Mouse (Mus musculus): ENCODE measurements at regions not wholly inside any gene's neighbourhood (a gene's known extent, or its start where the extent isn't known, plus 50 kb on each side); places are given as distances from the start of the nearest gene placed in this dataset.

DNA sequence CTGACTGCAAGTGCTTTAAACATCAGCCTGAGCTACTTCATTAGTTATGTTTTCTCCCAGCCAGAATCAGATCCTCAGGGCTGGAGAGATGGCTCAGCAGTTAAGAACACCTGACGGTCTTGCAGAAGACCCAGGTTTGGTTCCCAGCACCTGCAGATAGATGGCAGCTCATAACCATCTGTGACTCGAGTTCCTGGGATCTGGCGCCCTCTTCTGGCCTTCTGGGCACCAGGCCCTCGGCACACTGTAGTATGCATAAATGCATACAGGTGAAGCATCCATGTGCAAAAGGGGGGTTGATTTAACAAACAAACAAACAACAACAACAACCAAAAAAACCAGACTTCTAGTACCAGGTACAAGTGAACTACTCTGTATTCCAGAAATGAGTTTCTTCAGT, 297.7 kb upstream of the Tgfbr2 start:
- no peaks in the 10 kb centered on the region for H3K4me1 ChIP-seq (ENCODE audit: control insufficient read depth, insufficient read depth, low read length)
- ATAC-seq (ENCODE audit: insufficient read depth, low FRiP score): no peak
- H3K4me3 ChIP-seq (replicated peaks; ENCODE audit: low read length): no peak overlapping the region
- 81% methylated on average over 4 of the region's 4 CpGs for WGBS
- no peak overlapping the region for H3K4me2 ChIP-seq (ENCODE audit: low read depth, low read length)
- no peak overlapping the region for H3K27ac ChIP-seq (ENCODE audit: low read length)
- no peak overlapping the region for H3K9ac ChIP-seq (ENCODE audit: low read length)
- H3K27me3 ChIP-seq (ENCODE audit: control insufficient read depth, insufficient read depth, low read length): no peaks in the 10 kb centered on the region
- no peaks in the 10 kb centered on the region for H3K9me3 ChIP-seq (replicated peaks; ENCODE audit: control insufficient read depth, low read length)
- H3K36me3 ChIP-seq (ENCODE audit: control insufficient read depth, insufficient read depth, low read length): no peaks in the 10 kb centered on the region

DNA sequence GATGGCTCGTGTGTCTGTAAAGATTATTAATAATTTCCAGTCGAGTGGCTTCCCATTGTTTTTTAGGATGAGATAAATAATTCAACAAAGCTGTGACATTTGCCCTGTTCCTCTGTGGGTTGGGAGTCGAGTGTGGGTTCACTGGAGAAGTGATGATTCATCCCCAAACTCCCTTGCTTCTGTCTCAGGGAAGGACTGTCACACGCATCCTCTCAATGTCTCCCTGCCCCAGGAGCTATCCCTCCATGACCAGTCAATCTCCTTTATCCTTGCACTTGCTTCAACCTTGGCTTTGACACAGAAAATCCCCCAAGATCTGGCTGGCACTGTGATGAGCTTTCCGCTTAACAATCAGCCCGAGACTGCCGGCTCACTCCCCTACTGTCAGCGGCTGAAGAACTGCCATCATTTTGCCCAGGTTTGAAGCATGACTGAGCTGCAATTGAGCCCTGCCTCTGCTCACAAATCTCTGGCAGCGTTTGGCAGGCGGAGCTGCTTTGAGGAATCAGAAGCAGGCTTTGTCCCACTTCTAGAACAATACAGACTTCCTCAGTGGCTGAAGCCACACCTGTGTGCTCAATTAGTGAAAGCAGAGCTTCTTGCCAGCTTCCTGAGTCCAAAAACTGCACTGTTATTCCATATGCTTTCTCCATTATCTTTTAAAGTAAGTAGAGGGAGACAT, 293.6 kb upstream of the Tgfbr2 start:
- no peaks in the 10 kb centered on the region for H3K27me3 ChIP-seq (ENCODE audit: control insufficient read depth, insufficient read depth, low read length)
- H3K9me3 ChIP-seq (replicated peaks; ENCODE audit: control insufficient read depth, low read length): no peaks in the 10 kb centered on the region
- no peak overlapping the region for H3K4me3 ChIP-seq (replicated peaks; ENCODE audit: low read length)
- H3K27ac ChIP-seq (ENCODE audit: low read length): no peak overlapping the region
- WGBS: 47% methylated on average over 10 of the region's 10 CpGs
- no peak for ATAC-seq (ENCODE audit: insufficient read depth, low FRiP score)
- no peak overlapping the region for H3K4me2 ChIP-seq (ENCODE audit: low read depth, low read length)
- no peaks in the 10 kb centered on the region for H3K4me1 ChIP-seq (ENCODE audit: control insufficient read depth, insufficient read depth, low read length)
- H3K9ac ChIP-seq (ENCODE audit: low read length): no peak overlapping the region
- H3K36me3 ChIP-seq (ENCODE audit: control insufficient read depth, insufficient read depth, low read length): no peaks in the 10 kb centered on the region

DNA sequence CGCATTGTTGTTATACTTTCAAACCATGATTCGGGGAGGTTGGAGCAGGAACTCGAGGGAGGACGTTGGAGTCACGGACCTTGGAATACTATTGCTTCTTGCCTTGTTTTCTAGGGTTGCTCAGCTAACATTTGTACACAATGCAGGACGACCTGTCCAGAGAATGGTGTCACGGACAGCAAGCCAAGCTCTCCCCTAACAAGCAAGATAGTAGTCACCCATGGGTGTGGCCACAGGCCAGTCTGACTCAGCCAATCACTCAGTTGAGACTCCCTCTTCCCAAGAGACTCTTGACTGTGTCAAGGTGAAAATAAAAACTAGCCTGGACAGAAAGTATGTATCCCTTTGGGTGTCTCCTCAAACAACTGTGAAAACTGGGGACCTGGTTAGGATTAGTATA, 291.2 kb upstream of the Tgfbr2 start:
- ATAC-seq (ENCODE audit: insufficient read depth, low FRiP score): no peak
- H3K4me1 ChIP-seq (ENCODE audit: control insufficient read depth, insufficient read depth, low read length): no peaks in the 10 kb centered on the region
- H3K27ac ChIP-seq (ENCODE audit: low read length): no peak overlapping the region
- no peak overlapping the region for H3K4me2 ChIP-seq (ENCODE audit: low read depth, low read length)
- no peak overlapping the region for H3K9ac ChIP-seq (ENCODE audit: low read length)
- no peak overlapping the region for H3K4me3 ChIP-seq (replicated peaks; ENCODE audit: low read length)
- H3K36me3 ChIP-seq (ENCODE audit: control insufficient read depth, insufficient read depth, low read length): no peaks in the 10 kb centered on the region
- H3K9me3 ChIP-seq (replicated peaks; ENCODE audit: control insufficient read depth, low read length): no peaks in the 10 kb centered on the region
- no peaks in the 10 kb centered on the region for H3K27me3 ChIP-seq (ENCODE audit: control insufficient read depth, insufficient read depth, low read length)
- 86% methylated on average over 7 of the region's 7 CpGs for WGBS

DNA sequence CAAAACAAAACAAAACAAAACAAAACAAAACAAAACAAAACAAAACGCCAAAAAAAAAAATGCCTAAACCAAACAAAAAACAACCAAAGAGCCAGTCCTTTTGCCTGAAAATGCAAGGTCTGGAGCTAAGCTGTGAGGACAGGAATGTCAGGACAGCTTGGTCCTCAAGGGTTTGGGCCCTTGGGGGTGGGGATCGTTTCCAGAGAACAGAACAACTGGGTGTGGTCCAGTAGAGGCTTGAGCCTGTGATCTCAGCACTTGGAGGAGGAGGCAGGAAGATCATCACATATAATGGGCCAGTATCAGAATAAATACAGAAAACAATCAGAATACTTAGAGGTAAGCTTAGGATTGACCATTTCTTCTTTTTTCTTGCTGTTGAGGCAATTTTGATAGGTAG, 289.5 kb upstream of the Tgfbr2 start:
- ATAC-seq (ENCODE audit: insufficient read depth, low FRiP score): no peak

DNA sequence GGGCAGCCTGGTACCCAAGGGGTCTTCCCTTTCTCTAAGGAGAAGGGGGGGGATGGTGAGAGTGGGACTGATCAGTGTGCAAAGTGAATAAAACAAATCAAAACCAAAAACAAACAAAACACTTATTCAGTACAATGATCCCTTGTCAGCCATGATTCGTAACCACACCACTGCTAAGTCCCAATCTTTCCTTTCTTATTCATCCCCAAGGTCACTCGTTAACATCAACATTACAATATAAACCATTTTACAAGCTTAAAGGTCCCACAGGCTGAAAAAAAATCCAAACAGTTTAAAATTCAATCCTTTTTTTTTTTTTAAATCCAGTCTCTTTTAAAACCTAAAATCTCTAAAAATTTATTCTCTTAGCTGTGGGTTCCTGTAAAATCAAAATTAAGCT, 287.1 kb upstream of the Tgfbr2 start:
- ATAC-seq (ENCODE audit: insufficient read depth, low FRiP score): no peak
- H3K9me3 ChIP-seq (replicated peaks; ENCODE audit: control insufficient read depth, low read length): no peaks in the 10 kb centered on the region
- H3K27me3 ChIP-seq (ENCODE audit: control insufficient read depth, insufficient read depth, low read length): no peaks in the 10 kb centered on the region
- H3K36me3 ChIP-seq (ENCODE audit: control insufficient read depth, insufficient read depth, low read length): no peaks in the 10 kb centered on the region
- H3K4me2 ChIP-seq (ENCODE audit: low read depth, low read length): no peak overlapping the region
- no peak overlapping the region for H3K27ac ChIP-seq (ENCODE audit: low read length)
- H3K4me3 ChIP-seq (replicated peaks; ENCODE audit: low read length): no peak overlapping the region
- no peaks in the 10 kb centered on the region for H3K4me1 ChIP-seq (ENCODE audit: control insufficient read depth, insufficient read depth, low read length)
- 75% methylated on average over 2 of the region's 2 CpGs for WGBS
- no peak overlapping the region for H3K9ac ChIP-seq (ENCODE audit: low read length)

More for the DNA sequence above, 289.5 kb upstream of the Tgfbr2 start:
- Histone ChIP-seq H3K36me3 (ENCODE audit: control insufficient read depth, insufficient read depth, low read length) (no peaks in the 10 kb centered on the region), H3K4me3 (replicated peaks; ENCODE audit: low read length) (no peak overlapping the region), H3K27me3 (ENCODE audit: control insufficient read depth, insufficient read depth, low read length) (no peaks in the 10 kb centered on the region), H3K4me1 (ENCODE audit: control insufficient read depth, insufficient read depth, low read length) (no peaks in the 10 kb centered on the region), H3K4me2 (ENCODE audit: low read depth, low read length) (no peak overlapping the region), H3K9me3 (replicated peaks; ENCODE audit: control insufficient read depth, low read length) (no peaks in the 10 kb centered on the region), H3K9ac (ENCODE audit: low read length) (no peak overlapping the region), H3K27ac (ENCODE audit: low read length) (no peak overlapping the region)
- 62% methylated on average over 2 of the region's 2 CpGs for WGBS

DNA sequence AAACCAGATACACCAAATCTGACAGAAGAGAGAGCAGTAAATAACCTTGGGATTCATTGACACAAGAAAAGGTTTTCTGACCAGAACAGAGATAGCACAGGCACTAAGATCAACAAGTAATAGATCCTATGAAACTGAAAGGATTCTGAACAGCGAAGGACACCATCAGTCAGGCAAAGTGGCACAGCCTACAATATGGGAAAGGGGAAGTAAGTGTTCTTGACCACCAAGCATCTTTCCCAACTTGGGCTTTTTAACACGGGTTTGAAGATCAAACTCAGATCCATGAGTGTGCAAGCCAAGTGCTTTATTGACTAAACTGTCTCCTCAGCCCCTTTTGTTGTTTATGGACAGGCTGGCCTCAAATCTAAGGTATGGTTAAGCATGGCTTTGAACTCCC, 284.9 kb upstream of the Tgfbr2 start:
- ATAC-seq (ENCODE audit: insufficient read depth, low FRiP score): no peak
- no peaks in the 10 kb centered on the region for H3K27me3 ChIP-seq (ENCODE audit: control insufficient read depth, insufficient read depth, low read length)
- H3K4me3 ChIP-seq (replicated peaks; ENCODE audit: low read length): no peak overlapping the region
- no peak overlapping the region for H3K27ac ChIP-seq (ENCODE audit: low read length)
- no peaks in the 10 kb centered on the region for H3K4me1 ChIP-seq (ENCODE audit: control insufficient read depth, insufficient read depth, low read length)
- no peak overlapping the region for H3K9ac ChIP-seq (ENCODE audit: low read length)
- H3K9me3 ChIP-seq (replicated peaks; ENCODE audit: control insufficient read depth, low read length): no peaks in the 10 kb centered on the region
- H3K4me2 ChIP-seq (ENCODE audit: low read depth, low read length): no peak overlapping the region
- H3K36me3 ChIP-seq (ENCODE audit: control insufficient read depth, insufficient read depth, low read length): no peaks in the 10 kb centered on the region
- whole genome bisulfite sequencing: 81% methylated on average over 2 of the region's 2 CpGs

DNA sequence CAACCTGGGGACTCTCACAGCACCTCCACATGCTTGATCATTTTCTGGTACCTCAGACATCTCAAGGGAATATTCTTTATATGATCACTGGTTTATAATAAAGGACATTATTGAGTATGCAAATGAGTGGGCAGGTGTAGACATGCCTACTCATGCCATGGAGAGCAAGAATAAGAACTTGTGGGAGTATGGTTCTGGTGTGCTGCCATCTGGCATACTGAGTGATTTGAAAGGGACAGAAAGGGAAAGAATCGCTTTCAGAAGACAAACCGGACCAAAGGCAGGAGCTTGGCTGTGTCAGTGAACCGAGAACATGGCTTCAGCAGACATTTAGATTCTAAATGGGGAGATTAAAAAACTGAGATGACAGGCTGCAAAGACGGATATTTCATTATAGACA, 276.9 kb upstream of the Tgfbr2 start:
- 84% methylated on average over 4 of the region's 4 CpGs for WGBS
- H3K9ac ChIP-seq (ENCODE audit: low read length): no peak overlapping the region
- no peaks in the 10 kb centered on the region for H3K36me3 ChIP-seq (ENCODE audit: control insufficient read depth, insufficient read depth, low read length)
- no peaks in the 10 kb centered on the region for H3K9me3 ChIP-seq (replicated peaks; ENCODE audit: control insufficient read depth, low read length)
- H3K4me3 ChIP-seq (replicated peaks; ENCODE audit: low read length): no peak overlapping the region
- H3K27ac ChIP-seq (ENCODE audit: low read length): no peak overlapping the region
- no peaks in the 10 kb centered on the region for H3K4me1 ChIP-seq (ENCODE audit: control insufficient read depth, insufficient read depth, low read length)
- H3K27me3 ChIP-seq (ENCODE audit: control insufficient read depth, insufficient read depth, low read length): no peaks in the 10 kb centered on the region
- no peak for ATAC-seq (ENCODE audit: insufficient read depth, low FRiP score)
- no peak overlapping the region for H3K4me2 ChIP-seq (ENCODE audit: low read depth, low read length)

DNA sequence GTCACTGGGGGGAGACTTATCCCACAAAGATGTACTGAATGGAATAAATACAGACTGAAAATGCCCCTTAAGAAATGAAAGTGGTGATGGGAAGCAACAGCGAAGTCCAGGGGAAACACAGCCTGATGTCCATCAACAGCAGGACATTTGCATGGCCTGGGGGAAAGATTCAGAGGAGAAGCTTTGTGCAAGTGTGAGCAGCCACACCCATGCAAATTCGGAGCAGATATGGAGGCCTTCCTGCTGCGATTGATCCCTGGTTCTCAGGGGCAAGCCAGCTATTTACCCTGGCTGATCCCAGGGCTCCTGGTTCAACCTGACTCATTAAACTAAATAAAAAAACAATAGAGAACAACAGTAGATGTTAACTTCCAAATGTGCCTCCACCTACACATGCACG, 275.7 kb upstream of the Tgfbr2 start:
- WGBS: 80% methylated on average over 4 of the region's 4 CpGs
- Histone ChIP-seq H3K9ac (ENCODE audit: low read length) (no peak overlapping the region), H3K27ac (ENCODE audit: low read length) (no peak overlapping the region), H3K4me2 (ENCODE audit: low read depth, low read length) (no peak overlapping the region), H3K36me3 (ENCODE audit: control insufficient read depth, insufficient read depth, low read length) (no peaks in the 10 kb centered on the region), H3K4me1 (ENCODE audit: control insufficient read depth, insufficient read depth, low read length) (no peaks in the 10 kb centered on the region), H3K4me3 (replicated peaks; ENCODE audit: low read length) (no peak overlapping the region), H3K9me3 (replicated peaks; ENCODE audit: control insufficient read depth, low read length) (no peaks in the 10 kb centered on the region), H3K27me3 (ENCODE audit: control insufficient read depth, insufficient read depth, low read length) (no peaks in the 10 kb centered on the region)
- no peak for ATAC-seq (ENCODE audit: insufficient read depth, low FRiP score)

DNA sequence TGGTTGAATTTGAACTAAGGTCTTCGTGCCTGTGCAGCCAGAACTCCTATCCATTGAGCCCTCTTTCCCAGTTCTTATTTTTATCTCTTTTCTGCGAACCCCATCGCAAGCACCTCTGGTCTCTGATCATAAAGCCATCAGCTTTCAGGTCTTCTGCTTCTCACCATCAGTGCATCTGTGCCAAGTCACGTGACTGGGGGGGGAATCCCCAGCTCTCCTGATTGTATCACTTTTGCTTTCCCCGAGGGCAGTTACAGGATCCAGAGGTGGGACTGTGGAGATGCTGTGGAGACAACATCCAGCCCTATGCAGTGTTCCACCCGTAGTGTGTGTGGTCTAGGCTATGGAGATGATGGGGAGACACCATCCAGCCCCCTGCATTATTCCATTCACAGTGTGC, 272.6 kb upstream of the Tgfbr2 start:
- Histone ChIP-seq H3K27me3 (ENCODE audit: control insufficient read depth, insufficient read depth, low read length) (no peaks in the 10 kb centered on the region), H3K9me3 (replicated peaks; ENCODE audit: control insufficient read depth, low read length) (no peaks in the 10 kb centered on the region), H3K9ac (ENCODE audit: low read length) (no peak overlapping the region), H3K36me3 (ENCODE audit: control insufficient read depth, insufficient read depth, low read length) (no peaks in the 10 kb centered on the region), H3K4me3 (replicated peaks; ENCODE audit: low read length) (no peak overlapping the region), H3K27ac (ENCODE audit: low read length) (no peak overlapping the region), H3K4me2 (ENCODE audit: low read depth, low read length) (no peak overlapping the region), H3K4me1 (ENCODE audit: control insufficient read depth, insufficient read depth, low read length) (no peaks in the 10 kb centered on the region)
- no peak for ATAC-seq (ENCODE audit: insufficient read depth, low FRiP score)
- 88% methylated on average over 6 of the region's 6 CpGs for WGBS

DNA sequence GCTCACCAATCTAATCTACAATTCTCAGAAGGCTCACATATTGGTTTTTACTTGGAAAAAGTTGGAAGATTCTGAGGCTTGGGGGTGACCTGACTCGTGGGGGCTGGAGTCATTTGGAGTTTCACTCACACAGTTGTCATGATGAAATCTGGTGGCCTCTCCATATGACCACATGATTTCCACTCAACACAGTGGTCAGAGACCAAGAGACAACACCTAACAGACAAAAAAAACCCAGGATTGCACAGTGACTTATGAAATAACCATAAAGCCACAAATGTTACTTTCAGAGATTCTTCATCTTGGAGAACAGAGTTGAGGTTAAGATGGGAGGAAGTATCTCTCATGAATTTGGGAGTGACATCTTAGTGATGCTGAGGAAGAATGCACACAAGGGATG, 263.4 kb upstream of the Tgfbr2 start:
- WGBS: 64% methylated on average over 1 of the region's 1 CpGs
- Histone ChIP-seq H3K36me3 (ENCODE audit: control insufficient read depth, insufficient read depth, low read length) (no peaks in the 10 kb centered on the region), H3K9me3 (replicated peaks; ENCODE audit: control insufficient read depth, low read length) (no peaks in the 10 kb centered on the region)

More for the DNA sequence above, 263.4 kb upstream of the Tgfbr2 start:
- Histone ChIP-seq H3K4me1 (ENCODE audit: control insufficient read depth, insufficient read depth, low read length) (no peaks in the 10 kb centered on the region), H3K4me3 (replicated peaks; ENCODE audit: low read length) (no peak overlapping the region), H3K4me2 (ENCODE audit: low read depth, low read length) (no peak overlapping the region), H3K9ac (ENCODE audit: low read length) (no peak overlapping the region), H3K27me3 (ENCODE audit: control insufficient read depth, insufficient read depth, low read length) (no peaks in the 10 kb centered on the region), H3K27ac (ENCODE audit: low read length) (no peak overlapping the region)
- no peak for ATAC-seq (ENCODE audit: insufficient read depth, low FRiP score)
